Mouse (Mus musculus): ENCODE data around the gene Slc25a5. TPM values are rescaled to one million over a fixed set of nuclear protein-coding genes. Genes with fewer than 3 reads are reported as not detected.
A peak's percentile ranks its signal among the peaks of the same experiment; 100 is the strongest.

Gene Slc25a5
- polyA plus RNA-seq, 1 experiment from 2014 or later, result 628 TPM

DNA sequence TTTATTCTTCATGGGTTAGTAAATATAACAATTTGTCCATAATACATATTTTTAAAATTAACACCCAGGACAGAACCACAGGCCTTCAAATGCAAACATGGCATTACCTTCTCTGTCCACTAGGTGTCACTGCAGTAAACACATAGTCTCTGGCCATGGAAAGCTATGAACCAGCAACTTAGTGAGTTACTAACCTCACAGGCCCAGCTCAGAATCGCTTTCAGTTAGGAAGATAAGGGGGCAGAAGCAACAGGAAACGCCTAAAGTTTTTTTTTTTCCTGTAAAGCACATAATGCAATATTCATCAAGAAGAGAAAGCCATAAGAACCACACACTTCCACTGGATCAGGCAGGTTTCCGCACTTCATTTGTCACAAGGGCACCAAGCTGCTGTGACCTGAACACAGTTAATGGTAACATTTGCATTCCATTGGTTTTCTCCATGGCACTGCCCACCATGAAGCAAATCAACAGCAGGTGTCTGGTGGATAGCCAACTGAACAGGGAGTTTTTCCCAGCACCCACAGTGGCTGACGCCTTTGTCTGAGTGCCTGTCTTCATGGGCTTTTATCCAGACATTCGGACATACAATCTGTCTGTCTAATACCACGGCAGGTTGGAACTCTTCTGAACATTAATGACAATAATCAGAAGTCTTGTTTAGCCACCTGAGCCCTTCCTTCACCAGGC lies 34.4 kb upstream of the Slc25a5 start:
- 61% methylated on average over 6 of the region's 6 CpGs for WGBS
- Histone ChIP-seq H3K9me3 (ENCODE audit: control insufficient read depth, low read length) (no peaks in the 10 kb centered on the region), H3K36me3 (ENCODE audit: control insufficient read depth, insufficient read depth, low read length) (no peaks in the 10 kb centered on the region), H3K9ac (ENCODE audit: low read length) (no peak overlapping the region), H3K27me3 (ENCODE audit: control insufficient read depth, insufficient read depth, low read length) (no peaks in the 10 kb centered on the region), H3K4me1 (ENCODE audit: control insufficient read depth, insufficient read depth, low read length) (no peaks in the 10 kb centered on the region), H3K4me3 (ENCODE audit: low read depth, low read length) (no peak overlapping the region), H3K27ac (replicated peaks; ENCODE audit: low read depth, low read length) (no peak overlapping the region), H3K4me2 (ENCODE audit: low read depth, severe bottlenecking) (no peak overlapping the region)
- ATAC-seq (ENCODE audit: insufficient number of reproducible peaks, low FRiP score, low TSS enrichment, low read depth) (no peak), DNase-seq (ENCODE audit: low spot score) (peak; percentile 53)

DNA sequence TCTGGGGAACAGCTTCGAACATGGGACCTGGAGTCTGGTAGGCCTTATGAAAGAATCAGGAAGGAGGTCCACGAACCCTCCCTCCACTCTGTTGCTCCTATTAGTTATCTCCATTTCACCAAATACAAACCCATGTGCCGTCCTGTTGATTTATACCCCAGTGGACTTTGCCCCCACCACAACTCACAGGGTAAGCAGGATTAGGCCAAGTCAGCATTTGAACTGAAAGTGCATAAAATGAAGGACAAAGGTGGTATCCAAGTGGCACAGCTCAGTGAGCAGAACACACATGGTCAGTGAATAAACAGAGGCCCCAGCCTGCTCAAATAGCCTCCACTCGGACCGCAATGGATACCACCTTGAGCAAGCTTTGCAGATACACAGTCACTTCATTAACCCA lies 33.2 kb upstream of the Slc25a5 start:
- no peak overlapping the region for H3K4me3 ChIP-seq (ENCODE audit: low read depth, low read length)
- H3K27ac ChIP-seq (replicated peaks; ENCODE audit: low read depth, low read length), result no peak overlapping the region
- ATAC-seq (ENCODE audit: insufficient number of reproducible peaks, low FRiP score, low TSS enrichment, low read depth) (no peak), DNase-seq (ENCODE audit: low spot score) (no peak)
- H3K9ac ChIP-seq (ENCODE audit: low read length), result no peak overlapping the region
- no peaks in the 10 kb centered on the region for H3K9me3 ChIP-seq (ENCODE audit: control insufficient read depth, low read length)
- H3K27me3 ChIP-seq (ENCODE audit: control insufficient read depth, insufficient read depth, low read length), result no peaks in the 10 kb centered on the region
- 81% methylated on average over 5 of the region's 5 CpGs for WGBS
- H3K4me1 ChIP-seq (ENCODE audit: control insufficient read depth, insufficient read depth, low read length), result no peaks in the 10 kb centered on the region
- no peak overlapping the region for H3K4me2 ChIP-seq (ENCODE audit: low read depth, severe bottlenecking)
- H3K36me3 ChIP-seq (ENCODE audit: control insufficient read depth, insufficient read depth, low read length), result no peaks in the 10 kb centered on the region

DNA sequence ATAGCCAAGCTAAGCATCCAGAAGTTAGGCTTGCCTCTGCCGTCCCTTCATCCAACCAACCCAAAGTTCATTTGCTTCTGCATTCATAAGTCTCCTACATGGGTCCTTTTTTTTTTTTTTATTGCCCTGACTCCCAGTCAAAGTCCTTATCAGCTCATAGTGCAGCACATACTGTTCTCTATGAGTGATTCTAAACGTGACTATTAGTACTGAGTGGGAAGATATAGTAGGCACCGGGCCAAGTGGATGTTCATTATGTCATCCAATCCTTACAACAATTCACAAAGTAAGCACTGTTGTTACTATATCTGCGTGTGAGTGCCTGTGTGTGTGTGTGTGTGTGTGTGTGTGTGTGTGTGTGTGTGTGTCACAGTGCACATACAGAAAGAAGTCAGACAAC lies 32.6 kb upstream of the Slc25a5 start:
- 80% methylated on average over 4 of the region's 4 CpGs for WGBS
- no peak overlapping the region for H3K4me3 ChIP-seq (ENCODE audit: low read depth, low read length)
- H3K27me3 ChIP-seq (ENCODE audit: control insufficient read depth, insufficient read depth, low read length), result no peaks in the 10 kb centered on the region
- H3K9ac ChIP-seq (ENCODE audit: low read length), result no peak overlapping the region
- H3K36me3 ChIP-seq (ENCODE audit: control insufficient read depth, insufficient read depth, low read length), result no peaks in the 10 kb centered on the region
- no peak for ATAC-seq (ENCODE audit: insufficient number of reproducible peaks, low FRiP score, low TSS enrichment, low read depth)
- DNase-seq (ENCODE audit: low spot score), result no peak
- no peaks in the 10 kb centered on the region for H3K4me1 ChIP-seq (ENCODE audit: control insufficient read depth, insufficient read depth, low read length)
- H3K4me2 ChIP-seq (ENCODE audit: low read depth, severe bottlenecking), result no peak overlapping the region
- H3K9me3 ChIP-seq (ENCODE audit: control insufficient read depth, low read length), result no peaks in the 10 kb centered on the region
- no peak overlapping the region for H3K27ac ChIP-seq (replicated peaks; ENCODE audit: low read depth, low read length)

DNA sequence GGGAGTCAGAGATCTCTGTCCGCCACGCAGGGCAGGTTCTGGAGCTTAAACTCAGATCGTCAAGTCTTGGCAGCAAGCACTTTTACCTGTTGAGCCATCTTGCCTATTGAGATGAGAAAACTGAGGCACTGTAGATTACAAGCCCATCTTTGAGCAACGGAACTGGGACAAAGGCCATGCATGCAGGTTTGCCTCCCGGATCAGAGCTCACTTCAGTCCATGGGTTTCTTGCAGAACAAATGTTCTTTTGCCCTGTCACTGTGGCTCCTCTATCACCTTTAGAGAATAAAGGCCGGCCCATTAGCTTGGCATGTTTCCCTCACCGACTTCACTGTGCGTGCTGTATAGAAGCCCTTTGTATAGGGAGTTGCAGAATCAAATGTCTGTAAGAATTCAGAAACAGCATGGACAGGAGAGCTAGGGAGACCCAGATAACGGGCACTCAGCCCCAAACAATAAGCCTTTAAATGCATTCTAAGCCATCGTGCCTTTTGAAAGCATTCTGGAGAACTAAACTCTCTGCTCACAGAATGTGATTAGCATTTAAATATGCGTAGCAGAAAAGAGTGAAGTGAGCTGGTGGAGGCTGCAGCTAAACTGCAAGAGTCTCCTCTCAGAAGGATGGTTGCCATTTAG lies 32.0 kb upstream of the Slc25a5 start:
- no peak overlapping the region for H3K27ac ChIP-seq (replicated peaks; ENCODE audit: low read depth, low read length)
- H3K4me3 ChIP-seq (ENCODE audit: low read depth, low read length), result no peak overlapping the region
- H3K4me1 ChIP-seq (ENCODE audit: control insufficient read depth, insufficient read depth, low read length), result no peaks in the 10 kb centered on the region
- no peaks in the 10 kb centered on the region for H3K9me3 ChIP-seq (ENCODE audit: control insufficient read depth, low read length)
- ATAC-seq (ENCODE audit: insufficient number of reproducible peaks, low FRiP score, low TSS enrichment, low read depth), result no peak
- H3K4me2 ChIP-seq (ENCODE audit: low read depth, severe bottlenecking), result no peak overlapping the region
- WGBS, result 65% methylated on average over 11 of the region's 11 CpGs
- H3K36me3 ChIP-seq (ENCODE audit: control insufficient read depth, insufficient read depth, low read length), result no peaks in the 10 kb centered on the region
- DNase-seq (ENCODE audit: low spot score), result no peak
- no peaks in the 10 kb centered on the region for H3K27me3 ChIP-seq (ENCODE audit: control insufficient read depth, insufficient read depth, low read length)
- no peak overlapping the region for H3K9ac ChIP-seq (ENCODE audit: low read length)

DNA sequence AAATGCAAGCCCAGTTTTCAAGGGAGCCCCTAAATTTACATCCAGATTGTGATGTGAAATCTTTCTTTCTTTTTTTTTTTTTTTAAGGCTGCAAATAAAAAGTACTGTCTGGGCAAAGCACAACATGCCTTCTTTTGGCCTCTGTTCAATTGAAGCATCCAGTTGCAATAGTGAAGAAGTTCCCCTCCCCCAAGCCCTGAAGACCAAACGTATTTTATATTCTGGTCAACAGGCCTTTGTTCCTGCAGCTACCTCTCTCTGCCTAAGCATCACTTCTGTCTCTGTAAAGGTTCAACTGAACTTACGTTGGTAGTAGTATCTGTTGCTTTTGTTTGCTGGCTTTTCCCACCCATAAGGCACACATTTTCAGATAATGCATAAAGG lies 31.5 kb upstream of the Slc25a5 start:
- no peaks in the 10 kb centered on the region for H3K4me1 ChIP-seq (ENCODE audit: control insufficient read depth, insufficient read depth, low read length)
- WGBS, result 51% methylated on average over 2 of the region's 2 CpGs
- no peaks in the 10 kb centered on the region for H3K36me3 ChIP-seq (ENCODE audit: control insufficient read depth, insufficient read depth, low read length)
- H3K4me2 ChIP-seq (ENCODE audit: low read depth, severe bottlenecking), result no peak overlapping the region
- H3K4me3 ChIP-seq (ENCODE audit: low read depth, low read length), result no peak overlapping the region
- H3K9me3 ChIP-seq (ENCODE audit: control insufficient read depth, low read length), result no peaks in the 10 kb centered on the region
- no peaks in the 10 kb centered on the region for H3K27me3 ChIP-seq (ENCODE audit: control insufficient read depth, insufficient read depth, low read length)
- ATAC-seq (ENCODE audit: insufficient number of reproducible peaks, low FRiP score, low TSS enrichment, low read depth) (no peak), DNase-seq (ENCODE audit: low spot score) (no peak)
- H3K9ac ChIP-seq (ENCODE audit: low read length), result no peak overlapping the region
- no peak overlapping the region for H3K27ac ChIP-seq (replicated peaks; ENCODE audit: low read depth, low read length)

DNA sequence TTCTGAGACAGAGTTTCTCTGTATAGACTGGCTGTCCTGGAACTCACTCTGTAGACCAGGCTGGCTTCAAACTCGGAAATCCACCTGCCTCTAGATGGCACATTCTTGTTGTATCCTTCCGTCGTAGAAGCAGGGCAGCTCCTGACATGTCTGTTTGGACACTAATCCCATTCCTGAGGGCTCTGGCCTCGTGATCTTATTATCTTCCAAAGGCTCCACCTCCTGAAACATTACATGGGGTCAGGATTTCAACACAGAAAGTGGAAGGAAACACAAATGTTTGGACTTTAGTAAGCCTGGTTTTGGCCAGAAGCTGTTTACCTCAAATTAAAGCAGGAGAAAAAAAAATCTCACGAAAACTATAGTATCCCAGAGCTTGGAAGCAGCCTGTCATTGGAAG lies 28.1 kb upstream of the Slc25a5 start:
- H3K9ac ChIP-seq (ENCODE audit: low read length), result no peak overlapping the region
- H3K4me1 ChIP-seq (ENCODE audit: control insufficient read depth, insufficient read depth, low read length), result no peaks in the 10 kb centered on the region
- H3K4me2 ChIP-seq (ENCODE audit: low read depth, severe bottlenecking), result no peak overlapping the region
- H3K27ac ChIP-seq (replicated peaks; ENCODE audit: low read depth, low read length), result no peak overlapping the region
- 72% methylated on average over 5 of the region's 5 CpGs for WGBS
- H3K27me3 ChIP-seq (ENCODE audit: control insufficient read depth, insufficient read depth, low read length), result no peaks in the 10 kb centered on the region
- H3K9me3 ChIP-seq (ENCODE audit: control insufficient read depth, low read length), result no peaks in the 10 kb centered on the region
- no peak for DNase-seq (ENCODE audit: low spot score)
- H3K36me3 ChIP-seq (ENCODE audit: control insufficient read depth, insufficient read depth, low read length), result no peaks in the 10 kb centered on the region
- ATAC-seq (ENCODE audit: insufficient number of reproducible peaks, low FRiP score, low TSS enrichment, low read depth), result no peak
- H3K4me3 ChIP-seq (ENCODE audit: low read depth, low read length), result no peak overlapping the region

DNA sequence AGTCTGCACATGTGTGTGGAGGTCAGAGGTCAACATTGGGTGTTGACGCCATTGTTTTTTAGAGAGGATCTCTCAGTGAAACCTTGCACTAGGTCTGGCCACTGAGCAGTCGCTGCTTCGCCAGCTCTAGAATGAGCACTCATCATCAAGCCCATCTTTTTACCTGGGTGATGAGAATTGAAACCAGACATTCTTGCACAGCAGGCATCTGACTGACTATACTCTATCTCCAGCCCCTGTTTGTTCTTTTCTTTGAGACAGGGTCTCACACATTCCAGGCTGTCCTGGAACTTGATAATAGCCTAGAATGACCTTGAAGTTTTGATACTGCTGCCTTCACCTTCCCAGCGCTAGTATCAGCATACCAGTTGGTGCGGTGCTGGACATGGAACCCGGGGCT lies 22.9 kb upstream of the Slc25a5 start:
- no peaks in the 10 kb centered on the region for H3K4me1 ChIP-seq (ENCODE audit: control insufficient read depth, insufficient read depth, low read length)
- 86% methylated on average over 6 of the region's 6 CpGs for WGBS

DNA sequence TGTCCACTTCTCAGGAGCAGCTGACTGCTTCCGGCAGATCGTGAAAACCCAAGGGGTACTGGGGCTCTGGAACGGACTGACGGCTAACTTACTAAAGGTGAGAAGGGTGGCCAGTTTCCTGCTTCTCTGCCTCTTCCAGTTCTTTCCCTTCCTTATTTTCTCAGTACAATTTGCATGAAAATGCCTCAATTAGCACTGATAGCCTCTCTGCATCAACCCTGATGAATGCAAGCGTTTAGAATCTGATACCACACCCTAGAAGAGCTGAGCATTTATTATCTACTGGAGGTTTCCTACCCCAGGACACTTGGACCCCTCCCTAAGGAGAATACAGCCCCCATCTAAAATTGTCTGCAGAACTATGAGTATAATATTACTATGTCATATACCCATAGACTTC lies 19.9 kb upstream of the Slc25a5 start:
- H3K36me3 ChIP-seq (ENCODE audit: control insufficient read depth, insufficient read depth, low read length), result no peaks in the 10 kb centered on the region
- H3K27ac ChIP-seq (replicated peaks; ENCODE audit: low read depth, low read length), result no peak overlapping the region
- 82% methylated on average over 5 of the region's 5 CpGs for WGBS
- ATAC-seq (ENCODE audit: insufficient number of reproducible peaks, low FRiP score, low TSS enrichment, low read depth), result no peak
- no peak overlapping the region for H3K4me2 ChIP-seq (ENCODE audit: low read depth, severe bottlenecking)
- DNase-seq (ENCODE audit: low spot score), result no peak
- H3K27me3 ChIP-seq (ENCODE audit: control insufficient read depth, insufficient read depth, low read length), result no peaks in the 10 kb centered on the region
- no peak overlapping the region for H3K9ac ChIP-seq (ENCODE audit: low read length)
- H3K4me1 ChIP-seq (ENCODE audit: control insufficient read depth, insufficient read depth, low read length), result no peaks in the 10 kb centered on the region
- H3K4me3 ChIP-seq (ENCODE audit: low read depth, low read length), result no peak overlapping the region
- H3K9me3 ChIP-seq (ENCODE audit: control insufficient read depth, low read length), result no peaks in the 10 kb centered on the region

More for the DNA sequence above, 22.9 kb upstream of the Slc25a5 start:
- Histone ChIP-seq H3K27me3 (ENCODE audit: control insufficient read depth, insufficient read depth, low read length) (no peaks in the 10 kb centered on the region), H3K36me3 (ENCODE audit: control insufficient read depth, insufficient read depth, low read length) (no peaks in the 10 kb centered on the region), H3K9ac (ENCODE audit: low read length) (no peak overlapping the region), H3K4me2 (ENCODE audit: low read depth, severe bottlenecking) (no peak overlapping the region), H3K4me3 (ENCODE audit: low read depth, low read length) (no peak overlapping the region), H3K9me3 (ENCODE audit: control insufficient read depth, low read length) (no peaks in the 10 kb centered on the region), H3K27ac (replicated peaks; ENCODE audit: low read depth, low read length) (no peak overlapping the region)
- no peak for DNase-seq (ENCODE audit: low spot score)
- ATAC-seq (ENCODE audit: insufficient number of reproducible peaks, low FRiP score, low TSS enrichment, low read depth), result no peak

DNA sequence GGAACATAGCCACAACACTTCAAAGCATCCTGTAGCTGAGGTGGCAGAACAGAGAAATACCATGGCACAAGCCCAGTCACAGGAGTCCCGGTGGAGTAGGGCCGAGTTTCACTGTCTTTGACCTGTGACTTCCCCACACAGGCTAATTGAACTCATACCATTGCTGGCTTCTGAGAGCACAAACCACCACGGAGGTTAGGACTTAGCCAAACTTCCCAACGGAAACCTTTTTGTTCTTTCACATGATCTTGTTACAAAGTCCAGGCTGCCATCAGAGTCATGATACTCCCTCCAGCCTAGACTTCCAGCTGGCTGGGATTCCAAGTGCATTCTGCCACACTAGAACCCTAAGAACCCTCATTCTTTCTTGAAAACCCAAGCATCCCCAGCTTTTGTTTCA lies 17.8 kb upstream of the Slc25a5 start:
- DNase-seq (ENCODE audit: low spot score) (no peak), ATAC-seq (ENCODE audit: insufficient number of reproducible peaks, low FRiP score, low TSS enrichment, low read depth) (no peak)
- H3K4me3 ChIP-seq (ENCODE audit: low read depth, low read length), result no peak overlapping the region
- no peaks in the 10 kb centered on the region for H3K36me3 ChIP-seq (ENCODE audit: control insufficient read depth, insufficient read depth, low read length)
- H3K27me3 ChIP-seq (ENCODE audit: control insufficient read depth, insufficient read depth, low read length), result no peaks in the 10 kb centered on the region
- H3K9me3 ChIP-seq (ENCODE audit: control insufficient read depth, low read length), result no peaks in the 10 kb centered on the region
- 79% methylated on average over 4 of the region's 4 CpGs for WGBS
- H3K4me1 ChIP-seq (ENCODE audit: control insufficient read depth, insufficient read depth, low read length), result no peaks in the 10 kb centered on the region
- no peak overlapping the region for H3K27ac ChIP-seq (replicated peaks; ENCODE audit: low read depth, low read length)
- H3K9ac ChIP-seq (ENCODE audit: low read length), result no peak overlapping the region
- H3K4me2 ChIP-seq (ENCODE audit: low read depth, severe bottlenecking), result no peak overlapping the region
